Mouse (Mus musculus) thymus, postnatal 25 days (tissue): Measurements from ENCODE around the gene Setd1b.
A peak's percentile ranks its signal among the peaks of the same experiment; 100 is the strongest.
"Not testable (repeated sequence)": the region's sequence is repeated elsewhere in the genome, so short reads cannot be mapped to it uniquely, and the experiment has no call there.

Experiments used
- DNase-seq: peaks from one replicate; pipeline ENCODE4 v3.0.0; 2022

The Setd1b gene

GRCm38 (mm10) chr5:123166437-123166836 lies 24.4 kb downstream of the Setd1b start:
- no peak for DNase-seq

GRCm38 (mm10) chr5:123167591-123167990 lies 25.6 kb downstream of the Setd1b start:
- no peak for DNase-seq

- no peak for DNase-seq
These were observed 27.3 kb downstream of the Setd1b start, which contains the start of gene Psmd9 for GRCm38 (mm10) chr5:123169284-123169683. Psmd9 (plus strand) TSS chr5:123169413.

DNA sequence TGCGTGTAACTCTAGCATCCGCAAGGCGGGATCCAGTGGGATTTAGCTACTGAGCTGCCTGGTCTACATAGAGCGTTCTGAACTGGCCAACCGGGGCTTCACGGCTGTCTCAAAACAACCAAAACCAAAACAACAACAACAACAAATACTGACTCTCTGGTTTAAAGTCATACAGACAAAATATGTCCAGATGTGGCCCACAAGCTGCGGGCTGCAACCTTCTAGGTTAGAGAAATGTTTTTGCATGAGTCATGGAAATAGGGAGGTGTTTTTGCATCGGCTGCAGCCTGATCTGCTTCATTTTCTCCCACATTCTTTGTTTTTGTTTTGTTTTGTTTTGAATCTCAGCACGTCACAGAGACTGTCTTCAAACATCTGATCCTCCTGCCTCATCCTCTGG lies 28.4 kb downstream of the Setd1b start:
- no peak for DNase-seq

GRCm38 (mm10) chr5:123171646-123172350 lies 29.8 kb downstream of the Setd1b start:
- DNase-seq = peak; percentile 92

GRCm38 (mm10) chr5:123178792-123179191 lies 36.8 kb downstream of the Setd1b start:
- DNase-seq = no peak

DNA sequence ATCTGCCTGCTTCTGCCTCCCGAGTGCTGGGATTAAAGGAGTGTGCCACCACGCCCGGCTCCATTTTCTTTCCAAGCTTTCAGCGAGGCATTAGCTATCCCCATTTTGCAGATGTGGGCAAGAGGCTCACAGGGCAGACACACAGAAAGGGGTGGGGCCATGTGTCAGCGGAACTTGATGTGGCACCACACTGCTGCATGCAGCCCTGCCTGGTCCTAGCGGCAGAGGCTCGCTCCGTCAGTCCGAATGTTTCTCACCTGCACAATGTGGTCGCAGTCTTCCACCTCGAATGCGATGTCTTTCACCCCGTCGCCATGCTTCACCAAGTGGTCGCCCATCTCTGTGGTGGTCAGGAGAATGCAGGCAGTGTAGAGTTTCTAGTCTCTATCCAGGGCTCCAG lies 38.4 kb downstream of the Setd1b start:
- DNase-seq = no peak

DNA sequence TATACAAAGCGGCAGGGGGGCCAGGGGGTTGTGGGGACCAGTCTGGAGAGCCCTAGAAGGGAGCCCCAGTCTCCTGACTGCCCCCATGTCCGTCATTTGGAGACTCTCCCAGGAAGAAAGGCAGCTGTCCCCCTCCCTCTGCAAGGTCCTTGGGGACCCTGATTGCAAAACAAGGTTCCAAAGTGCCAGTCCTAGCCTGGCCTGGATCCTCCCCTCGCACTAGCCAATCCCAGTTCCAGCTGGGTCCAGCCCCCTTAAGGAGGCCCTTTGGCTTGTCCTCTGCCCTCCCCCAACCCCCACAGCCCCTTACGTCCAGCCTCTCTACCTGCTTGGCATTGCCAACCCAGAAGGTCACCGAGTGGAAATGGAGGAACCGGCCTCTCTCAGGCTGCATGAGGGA lies 39.5 kb downstream of the Setd1b start:
- DNase-seq = no peak

GRCm38 (mm10) chr5:123182651-123183050 lies 40.7 kb downstream of the Setd1b start, which contains the start of gene Hpd:
Hpd (minus strand) TSS chr5:123182727.
- no peak for DNase-seq

DNA sequence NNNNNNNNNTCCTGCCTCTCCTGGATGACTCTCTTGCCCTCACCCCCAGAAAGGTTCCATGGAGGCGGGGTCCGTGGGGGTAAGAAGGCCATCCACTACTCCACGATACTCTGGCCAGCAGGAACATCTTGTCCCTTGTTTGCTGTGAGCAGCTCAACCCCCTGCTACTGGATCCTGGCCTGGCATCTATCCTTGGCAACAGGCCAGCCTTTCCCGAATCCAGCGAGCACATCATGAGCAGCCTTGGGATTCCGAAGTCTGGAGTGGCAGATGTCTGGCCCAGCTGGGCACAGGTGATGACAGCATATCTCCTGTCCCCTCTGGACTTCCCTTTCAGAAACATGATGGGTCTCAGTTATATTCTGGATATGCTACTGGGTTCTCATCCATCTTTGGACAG lies 44.0 kb downstream of the Setd1b start:
- DNase-seq = no peak

- DNase-seq = no peak
These were observed 45.3 kb downstream of the Setd1b start for GRCm38 (mm10) chr5:123187306-123187705.

DNA sequence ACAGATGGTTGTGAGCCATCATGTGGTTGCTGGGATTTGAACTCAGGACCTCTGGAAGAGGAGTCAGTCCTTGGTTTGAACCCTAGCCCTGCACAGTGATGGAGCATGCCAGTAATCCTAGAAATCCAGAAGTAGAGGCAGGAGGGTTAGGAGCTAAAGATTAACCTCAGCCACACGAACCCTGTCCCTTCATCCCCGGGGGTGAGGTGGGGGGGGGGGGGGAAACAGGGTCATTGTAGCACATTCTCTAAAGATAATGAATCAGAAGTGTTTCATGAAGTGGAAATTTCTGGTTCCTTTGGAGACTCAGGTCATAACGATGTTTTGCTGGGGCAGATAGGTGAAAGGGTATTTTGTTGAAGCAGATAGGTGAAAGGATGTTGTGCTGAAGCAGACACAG lies 48.9 kb downstream of the Setd1b start:
- no peak for DNase-seq

DNA sequence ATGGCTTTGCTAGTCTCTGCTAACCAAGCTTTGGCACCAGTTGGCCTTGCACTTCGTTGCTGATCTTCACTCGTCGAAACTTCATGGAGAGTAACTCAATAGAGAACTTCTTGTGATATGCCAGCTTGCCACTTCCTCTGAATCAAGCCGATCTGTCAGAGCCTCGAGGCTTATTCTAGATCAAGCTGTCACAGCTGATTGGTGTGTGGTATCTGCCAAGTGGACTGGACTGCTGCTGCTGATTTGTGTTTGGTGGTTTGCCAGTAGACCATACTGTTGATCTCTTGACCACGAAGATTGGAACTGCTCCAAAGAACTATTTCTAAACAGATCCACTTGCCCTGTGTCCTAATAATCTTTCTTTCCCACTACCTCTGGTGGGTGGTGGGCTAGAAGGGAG lies 49.4 kb downstream of the Setd1b start:
- DNase-seq = no peak

- DNase-seq = no peak
These were observed 50.7 kb downstream of the Setd1b start for GRCm38 (mm10) chr5:123192606-123193150.

GRCm38 (mm10) chr5:123193436-123193835 lies 51.4 kb downstream of the Setd1b start:
- DNase-seq = no peak

DNA sequence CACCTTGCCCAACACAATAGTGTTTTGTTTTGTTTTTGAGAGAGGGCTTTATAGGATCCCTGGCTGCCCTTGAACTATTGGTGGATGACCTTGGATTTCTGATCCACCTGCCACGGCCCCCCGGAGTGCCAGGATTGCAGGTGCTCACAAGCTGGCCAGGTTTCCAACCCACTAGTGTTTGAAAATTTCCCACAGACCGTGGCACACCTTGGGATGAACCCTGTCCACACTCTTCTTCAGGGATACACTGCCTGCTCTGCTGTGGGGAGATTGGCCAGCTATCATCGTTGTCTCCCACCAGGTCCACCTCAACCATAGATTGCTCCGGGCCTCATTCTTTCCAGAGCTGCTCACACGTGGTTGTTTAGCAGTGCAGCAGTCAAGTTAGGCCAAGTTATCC lies 52.9 kb downstream of the Setd1b start:
- DNase-seq = no peak

- DNase-seq = no peak
These were observed 53.6 kb downstream of the Setd1b start for GRCm38 (mm10) chr5:123195500-123196000.

DNA sequence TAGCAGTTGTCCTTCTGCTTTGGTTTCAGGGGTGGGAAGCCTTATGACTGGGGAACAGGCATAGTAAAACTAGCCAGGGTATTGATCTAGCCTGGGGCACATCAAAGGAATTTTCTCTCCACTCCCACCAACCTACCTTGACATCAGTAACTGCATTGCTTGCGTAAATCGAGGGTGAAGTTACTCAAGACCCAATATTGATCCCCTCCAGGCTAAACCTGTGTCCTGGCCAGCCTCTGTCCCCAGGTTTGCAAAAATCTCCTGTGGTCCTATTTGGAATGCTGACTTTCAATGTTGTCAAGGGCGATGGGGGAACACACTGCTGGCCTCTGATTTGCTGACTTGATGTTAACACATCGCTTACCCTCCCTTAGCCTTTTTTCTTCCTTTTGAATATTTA lies 54.8 kb downstream of the Setd1b start:
- DNase-seq = no peak

- no peak for DNase-seq
These were observed 56.5 kb downstream of the Setd1b start for GRCm38 (mm10) chr5:123198523-123198922.

GRCm38 (mm10) chr5:123200816-123201522 lies 59.0 kb downstream of the Setd1b start:
- not testable (repeated sequence) for DNase-seq

GRCm38 (mm10) chr5:123201523-123201892 lies 59.5 kb downstream of the Setd1b start:
- DNase-seq = no peak

DNA sequence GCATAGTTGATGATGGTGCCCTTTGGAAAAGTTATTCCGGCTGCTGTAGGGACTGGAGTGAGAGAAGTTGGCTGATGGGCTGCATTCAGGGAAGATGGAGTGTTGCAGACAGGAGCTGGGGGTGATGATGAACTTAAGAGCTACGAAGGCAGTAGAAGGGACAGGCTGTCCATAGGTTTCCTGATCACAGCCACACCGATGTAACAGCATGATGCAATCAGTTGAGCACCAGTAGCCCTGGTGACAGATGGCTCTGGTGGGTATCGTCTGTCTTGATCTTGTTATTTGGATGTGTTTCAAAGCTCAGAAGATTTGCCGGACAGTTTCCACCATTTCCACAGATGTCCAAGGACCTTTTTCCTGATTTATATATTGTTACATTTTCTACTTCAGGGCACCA lies 60.0 kb downstream of the Setd1b start:
- no peak for DNase-seq

- DNase-seq = not testable (repeated sequence)
These were observed 60.8 kb downstream of the Setd1b start for GRCm38 (mm10) chr5:123202771-123203170.

GRCm38 (mm10) chr5:123203591-123203990 lies 61.6 kb downstream of the Setd1b start:
- DNase-seq = not testable (repeated sequence)
